Mouse (Mus musculus): Measurements from ENCODE around the gene App. TPM values are rescaled to one million over a fixed set of nuclear protein-coding genes. Genes with fewer than 3 reads are reported as not detected.

The App gene
- polyA plus RNA-seq, 2 experiments from 2014 or later, result 0.07 to 0.22 TPM

- no peak for ATAC-seq
These were observed 204.5 kb downstream of the App start for GRCm38 (mm10) chr16:84969026-84969425.

- ATAC-seq, result no peak
These were observed 206.6 kb downstream of the App start for GRCm38 (mm10) chr16:84966983-84967382.

- no peak for ATAC-seq
These were observed 207.5 kb downstream of the App start for GRCm38 (mm10) chr16:84966096-84966495.

- no peak for ATAC-seq
These were observed 209.6 kb downstream of the App start for GRCm38 (mm10) chr16:84963960-84964359.

GRCm38 (mm10) chr16:84963527-84963926 is 210.0 kb downstream of the App start:
- ATAC-seq, result no peak

GRCm38 (mm10) chr16:84957253-84957652 is 216.3 kb downstream of the App start:
- no peak for ATAC-seq

- no peak for ATAC-seq
These were observed 216.9 kb downstream of the App start for GRCm38 (mm10) chr16:84956690-84957089.

GRCm38 (mm10) chr16:84955840-84956239 is 217.7 kb downstream of the App start:
- no peak for ATAC-seq

GRCm38 (mm10) chr16:84955204-84955839 is 218.2 kb downstream of the App start:
- ATAC-seq, result peak; percentile 59

GRCm38 (mm10) chr16:84931024-84931423 is 242.5 kb downstream of the App start:
- no peak for ATAC-seq

- no peak for ATAC-seq
These were observed 245.7 kb downstream of the App start for GRCm38 (mm10) chr16:84927827-84928226.

- no peak for ATAC-seq
These were observed 253.8 kb downstream of the App start for GRCm38 (mm10) chr16:84919649-84920308.

GRCm38 (mm10) chr16:84919087-84919486 is 254.5 kb downstream of the App start:
- ATAC-seq, result no peak

GRCm38 (mm10) chr16:84916772-84917171 is 256.8 kb downstream of the App start:
- ATAC-seq, result no peak

- no peak for ATAC-seq
These were observed 261.9 kb downstream of the App start for GRCm38 (mm10) chr16:84911477-84912165.

GRCm38 (mm10) chr16:84902995-84903394 is 270.6 kb downstream of the App start:
- no peak for ATAC-seq

All from activated CD4-positive, CD25-positive, alpha-beta regulatory T cell, adult 4 months (primary cell).